Mouse (Mus musculus): ENCODE data around the gene Sh3bgrl. TPM values are rescaled to one million over a fixed set of nuclear protein-coding genes. Genes with fewer than 3 reads are reported as not detected.

Sh3bgrl gene
- total RNA-seq, 2 experiments from 2014 or later, result 129 to 144 TPM

DNA sequence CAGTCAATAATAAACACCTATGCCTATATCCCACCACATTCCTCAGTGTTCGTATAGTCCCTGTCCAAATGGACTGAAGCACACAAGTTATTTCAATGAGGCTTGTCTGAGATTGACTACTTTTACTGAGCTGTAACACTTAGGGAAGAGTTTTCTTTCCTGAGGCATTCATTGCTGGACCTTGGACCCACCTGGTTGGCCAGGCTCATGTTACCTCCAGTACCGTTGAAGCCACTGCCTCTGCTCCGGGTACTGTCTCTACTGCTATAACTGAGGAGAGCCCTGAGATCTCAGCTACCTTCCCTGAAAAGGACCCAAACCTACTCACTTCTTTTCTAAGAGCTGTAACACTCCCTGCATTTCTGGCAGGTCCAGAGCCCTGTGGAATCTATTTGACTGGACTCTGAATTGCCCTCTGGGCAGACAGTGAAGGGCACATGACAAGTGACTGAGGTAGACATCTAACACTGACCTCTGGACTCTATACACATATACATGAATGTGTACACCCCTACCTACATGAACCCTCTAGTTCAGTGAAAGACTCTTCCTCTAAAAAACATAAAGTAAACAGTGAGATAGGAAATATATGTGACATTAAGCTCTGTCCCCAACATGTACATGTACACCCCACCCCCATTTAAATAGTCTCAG lies 140.3 kb downstream of the Sh3bgrl start:
- DNase-seq (ENCODE audit: low spot score in 2 of 2), result no peak

DNA sequence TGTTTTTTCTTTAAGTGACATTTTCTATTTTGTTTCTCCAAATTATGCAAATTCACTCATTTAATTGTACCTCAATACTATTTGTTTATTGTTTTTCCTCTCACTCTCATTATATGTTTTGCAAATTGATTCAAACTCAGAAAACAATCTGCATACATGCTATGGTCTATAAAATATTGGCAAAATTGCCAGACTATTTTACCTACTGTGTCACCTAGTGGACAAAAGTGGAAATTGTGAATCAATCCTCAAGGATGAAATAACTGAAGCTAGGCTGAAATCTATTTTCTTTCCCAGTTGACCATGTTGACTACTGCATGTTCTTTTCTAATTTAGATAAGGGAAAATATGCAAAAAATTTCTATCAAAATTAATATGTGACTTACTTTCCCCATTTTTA lies 143.0 kb downstream of the Sh3bgrl start:
- DNase-seq (ENCODE audit: low spot score in 2 of 2), result no peak

Other genes with a start within 250 kb of the Sh3bgrl start
- gene Hmgn5, start 82.0 kb upstream of the Sh3bgrl start, total RNA-seq (2021), result 10 to 100 TPM; 10.4 to 12.4 TPM
- gene Gm6377, start 101.4 kb downstream of the Sh3bgrl start, total RNA-seq (2021), result not detected